Mouse (Mus musculus) ovary, postnatal 10 days (tissue): ENCODE results near the gene Vps50.
"Not testable (repeated sequence)": the region's sequence is repeated elsewhere in the genome, so short reads cannot be mapped to it uniquely, and the experiment has no call there.

Source experiments
- DNase-seq: peaks from one replicate; pipeline ENCODE4 v3.0.0; 2022; ENCODE audit warnings: low spot score

Gene Vps50

GRCm38 (mm10) chr6:3536048-3536447 is 37.9 kb downstream of the Vps50 start:
- DNase-seq: no peak

GRCm38 (mm10) chr6:3539470-3539869 is 41.3 kb downstream of the Vps50 start:
- DNase-seq: no peak

DNA sequence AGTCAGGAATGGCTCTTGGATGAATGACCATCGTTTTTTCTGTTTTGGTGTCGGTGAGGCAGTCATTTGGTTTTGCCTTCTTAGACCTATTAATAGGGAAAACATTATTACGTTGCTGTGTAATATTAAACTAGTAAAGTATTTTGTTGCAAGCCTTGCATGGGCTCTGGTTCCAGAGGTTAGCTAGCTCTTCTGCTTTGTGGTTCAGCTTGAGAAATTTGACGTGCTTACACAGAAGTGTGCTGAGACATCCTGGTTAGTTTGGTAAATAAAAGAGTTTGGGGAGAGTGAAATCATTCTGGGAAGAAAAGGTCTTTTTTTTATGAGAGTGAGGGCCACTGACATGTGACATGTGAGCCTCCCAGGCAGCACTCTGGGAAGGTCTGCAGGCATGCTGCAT is 45.7 kb downstream of the Vps50 start:
- DNase-seq: no peak

DNA sequence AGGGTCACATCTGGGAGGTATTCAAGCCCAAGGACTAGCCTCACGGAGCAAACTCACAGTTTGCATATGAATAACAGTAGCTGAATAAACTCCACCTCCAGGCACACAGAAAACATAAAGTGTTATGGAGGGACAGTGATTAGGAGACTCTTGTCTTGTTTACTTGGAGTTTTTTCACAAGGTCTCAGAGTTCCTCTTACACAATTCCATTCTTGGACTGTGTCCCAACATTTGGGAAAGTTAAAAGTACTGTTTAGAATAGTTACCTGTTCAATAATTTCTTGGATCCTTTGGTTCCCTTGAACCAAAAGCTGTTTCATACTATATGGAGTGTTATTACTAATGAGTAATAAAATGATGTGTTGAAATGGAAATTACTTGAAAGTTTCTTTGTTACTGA is 46.8 kb downstream of the Vps50 start:
- no peak for DNase-seq

DNA sequence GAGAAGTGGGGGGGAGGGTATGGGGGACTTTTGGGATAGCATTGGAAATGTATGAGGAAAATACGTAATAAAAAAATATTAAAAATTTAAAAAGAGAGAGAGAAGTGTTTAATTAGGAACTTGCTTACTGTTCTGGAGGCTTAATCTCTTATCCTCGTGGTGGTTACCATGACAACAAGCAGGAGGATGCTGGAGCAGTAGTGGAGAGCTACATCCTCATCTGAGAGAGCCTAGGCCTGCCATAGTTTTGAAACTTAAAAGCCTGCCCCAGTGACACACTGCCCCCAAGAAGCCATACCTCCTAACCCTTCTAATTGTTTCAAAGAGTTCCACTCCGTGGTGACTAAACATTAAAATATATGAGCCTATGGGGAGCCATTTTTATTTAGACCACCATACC is 50.8 kb downstream of the Vps50 start:
- no peak for DNase-seq

DNA sequence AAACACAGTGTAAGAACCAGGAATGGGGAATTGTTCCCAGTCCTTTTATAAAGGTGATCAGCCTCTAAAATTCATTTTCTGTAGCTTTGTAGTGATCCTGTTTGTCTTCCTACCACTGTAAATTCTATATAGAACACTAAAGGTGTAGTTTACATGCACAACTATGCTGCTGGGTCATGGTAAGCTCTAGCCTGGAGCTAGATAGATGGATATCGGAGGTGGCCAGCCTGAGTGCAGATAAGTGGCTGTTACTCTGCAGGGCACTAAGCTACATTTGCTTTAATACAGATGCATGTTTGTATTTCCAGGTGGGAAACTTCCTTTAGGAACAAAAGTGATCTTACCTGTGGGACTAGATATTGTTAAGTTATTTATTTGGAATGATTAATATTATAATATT is 51.8 kb downstream of the Vps50 start:
- DNase-seq: no peak

- DNase-seq: not testable (repeated sequence)
Measured at GRCm38 (mm10) chr6:3552681-3553080, 54.5 kb downstream of the Vps50 start.

- no peak for DNase-seq
Measured at GRCm38 (mm10) chr6:3557177-3557576, 59.0 kb downstream of the Vps50 start.

GRCm38 (mm10) chr6:3560009-3560408 is 61.8 kb downstream of the Vps50 start:
- no peak for DNase-seq

- no peak for DNase-seq
Measured at GRCm38 (mm10) chr6:3562301-3562700, 64.1 kb downstream of the Vps50 start.

DNA sequence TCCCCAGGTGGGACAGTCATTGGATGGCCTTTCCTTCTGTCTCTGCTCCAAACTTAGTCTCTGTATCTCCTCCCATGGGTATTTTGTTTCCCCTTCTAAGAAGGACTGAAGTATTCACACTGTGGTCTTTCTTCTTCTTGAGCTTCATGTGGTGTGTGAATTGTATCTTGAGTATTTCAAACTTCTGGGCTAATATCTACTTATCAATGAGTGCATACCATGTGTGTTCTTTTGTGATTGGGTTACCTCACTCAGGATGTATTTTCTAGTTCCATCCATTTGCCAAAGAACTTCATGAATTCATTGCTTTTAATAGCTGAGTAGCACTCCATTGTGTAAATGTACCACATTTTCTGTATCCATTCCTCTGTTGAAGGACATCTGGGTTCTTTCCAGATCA is 65.9 kb downstream of the Vps50 start:
- not testable (repeated sequence) for DNase-seq

DNA sequence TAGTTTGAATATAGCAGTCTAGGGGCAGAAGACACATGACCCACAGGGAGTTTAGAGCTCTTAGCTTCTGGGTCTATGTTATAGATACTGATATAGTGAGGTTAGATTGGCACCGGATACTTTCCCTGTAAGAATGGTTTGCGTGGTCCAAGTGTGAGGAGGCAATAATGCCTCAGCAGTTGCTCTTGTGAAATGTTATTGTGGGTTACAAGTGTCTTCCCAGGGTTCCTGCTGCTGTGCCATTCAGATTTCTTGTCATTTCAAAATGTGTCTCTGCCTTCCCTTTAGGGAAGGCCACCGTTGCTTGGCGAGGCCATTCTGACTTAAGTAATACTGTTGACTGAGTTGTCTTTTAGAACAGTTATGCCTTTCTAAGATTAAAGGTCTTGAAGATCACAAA is 66.8 kb downstream of the Vps50 start:
- DNase-seq: no peak

- DNase-seq: no peak
Measured at GRCm38 (mm10) chr6:3565667-3566066, 67.5 kb downstream of the Vps50 start.

- DNase-seq: no peak
Measured at GRCm38 (mm10) chr6:3567071-3567610, 69.0 kb downstream of the Vps50 start.

GRCm38 (mm10) chr6:3572221-3572815 is 74.1 kb downstream of the Vps50 start:
- no peak for DNase-seq

DNA sequence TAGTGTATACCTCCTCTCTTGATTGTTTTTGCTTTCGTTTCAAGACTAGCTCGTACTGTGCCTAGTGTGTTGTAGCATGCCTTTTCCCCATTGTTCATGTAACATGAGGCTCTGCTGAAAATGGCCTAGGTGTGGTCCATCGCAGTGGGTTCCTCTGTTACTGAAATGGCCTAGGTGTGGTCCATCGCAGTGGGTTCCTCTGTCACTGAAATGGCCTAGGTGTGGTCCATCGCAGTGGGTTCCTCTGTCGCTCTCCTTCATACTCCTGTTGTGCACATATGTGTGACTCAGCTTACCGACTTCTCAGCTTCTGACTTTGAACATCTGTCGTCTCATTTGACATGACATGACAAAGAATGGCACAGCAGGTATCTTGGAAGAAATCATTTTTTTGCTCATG is 75.6 kb downstream of the Vps50 start:
- no peak for DNase-seq

GRCm38 (mm10) chr6:3585402-3585801 is 87.2 kb downstream of the Vps50 start:
- DNase-seq: no peak

DNA sequence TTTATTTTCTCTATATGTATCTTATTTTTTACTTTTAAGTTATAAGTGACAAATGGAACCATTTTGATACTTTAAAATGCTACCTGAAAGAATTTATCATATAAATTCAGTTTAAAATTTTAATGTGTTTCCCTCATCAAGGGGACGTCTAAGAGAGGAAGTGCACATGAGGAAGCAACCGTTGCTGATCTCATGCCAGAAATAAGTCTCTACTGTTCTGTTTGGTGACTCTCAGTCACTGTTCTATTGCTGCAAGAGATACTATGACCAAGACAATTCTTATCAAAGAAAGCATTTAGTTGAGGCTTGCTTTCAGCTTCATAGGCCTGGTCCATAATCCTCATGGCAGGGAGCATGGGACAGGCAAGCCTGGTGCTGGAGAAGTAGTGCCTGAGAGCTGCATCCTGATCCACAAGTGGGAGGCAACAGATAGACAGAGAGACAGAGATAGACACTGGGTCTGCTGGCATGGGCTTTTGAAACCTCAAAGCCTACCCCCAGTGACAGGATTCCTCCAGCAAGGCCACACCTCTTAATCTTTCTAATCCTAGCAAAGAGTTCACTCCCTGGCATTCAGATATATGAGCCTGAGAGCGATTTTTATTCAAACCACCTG is 92.2 kb downstream of the Vps50 start:
- no peak for DNase-seq

- no peak for DNase-seq
Measured at GRCm38 (mm10) chr6:3594246-3594645, 96.1 kb downstream of the Vps50 start.

DNA sequence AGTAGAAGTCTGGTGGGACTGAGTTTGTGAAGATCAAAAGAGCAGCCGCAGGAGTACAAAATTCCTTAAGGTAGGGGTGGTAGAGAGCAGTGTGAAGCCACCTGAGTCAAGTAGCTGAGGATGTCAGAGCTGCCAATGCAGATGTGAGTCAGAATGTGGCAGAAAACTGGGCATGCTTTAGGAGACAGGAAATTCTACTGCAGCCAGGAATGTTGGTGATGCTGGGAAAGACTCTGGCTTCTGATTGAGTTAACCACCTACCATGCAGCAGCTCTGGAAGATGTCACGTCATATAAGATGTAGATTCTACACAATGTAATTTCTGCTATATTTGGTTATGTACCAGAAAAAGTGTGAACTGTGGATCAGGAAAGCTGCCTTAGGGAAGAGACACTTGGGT is 114.6 kb downstream of the Vps50 start:
- no peak for DNase-seq

GRCm38 (mm10) chr6:3620428-3621387 is 122.5 kb downstream of the Vps50 start:
- not testable (repeated sequence) for DNase-seq
